Mouse (Mus musculus): ENCODE data around the gene Rtn4.
A peak's percentile ranks its signal among the peaks of the same experiment; 100 is the strongest.
"Not testable (repeated sequence)": the region's sequence is repeated elsewhere in the genome, so short reads cannot be mapped to it uniquely, and the experiment has no call there.

The Rtn4 gene

DNA sequence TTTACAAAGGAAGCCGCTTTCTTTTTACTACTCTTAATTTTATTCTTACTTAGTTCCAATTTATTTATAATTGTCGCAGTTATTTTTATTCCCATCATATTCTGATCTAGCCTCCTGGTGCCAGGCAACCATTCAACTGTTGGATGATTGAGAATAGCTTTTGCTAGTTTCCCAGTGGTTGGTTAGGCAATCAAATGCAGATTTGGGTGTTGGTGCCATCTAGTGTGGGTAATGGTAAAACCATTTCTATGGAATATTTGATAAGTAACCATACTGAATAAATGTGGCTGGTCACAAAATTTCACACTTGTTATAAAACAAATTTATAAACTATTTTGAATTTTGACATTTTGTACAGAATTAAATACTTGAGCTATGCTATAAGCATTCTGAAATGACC lies 22.0 kb downstream of the Rtn4 start:
- peak in 1 of 2 experiments; percentile 30 for DNase-seq

DNA sequence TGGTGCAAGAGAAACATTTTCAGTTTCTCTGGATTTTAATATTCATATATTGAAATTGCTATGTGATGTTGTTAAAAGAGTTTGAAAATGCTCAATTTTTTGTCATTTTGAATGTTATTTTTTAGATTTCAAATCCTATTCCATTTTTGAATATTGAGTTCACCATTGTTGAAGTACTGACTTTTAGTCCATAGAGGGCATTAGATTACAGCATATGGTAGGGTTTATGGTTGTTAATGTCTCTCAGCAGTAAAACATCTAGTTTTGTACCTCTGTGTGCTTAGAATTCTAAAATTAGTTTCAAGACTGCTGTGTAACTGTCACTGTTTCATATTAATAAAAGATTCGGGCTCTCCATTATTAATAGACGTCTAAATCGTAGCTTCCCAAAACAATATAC lies 22.8 kb downstream of the Rtn4 start:
- no peak for DNase-seq

DNA sequence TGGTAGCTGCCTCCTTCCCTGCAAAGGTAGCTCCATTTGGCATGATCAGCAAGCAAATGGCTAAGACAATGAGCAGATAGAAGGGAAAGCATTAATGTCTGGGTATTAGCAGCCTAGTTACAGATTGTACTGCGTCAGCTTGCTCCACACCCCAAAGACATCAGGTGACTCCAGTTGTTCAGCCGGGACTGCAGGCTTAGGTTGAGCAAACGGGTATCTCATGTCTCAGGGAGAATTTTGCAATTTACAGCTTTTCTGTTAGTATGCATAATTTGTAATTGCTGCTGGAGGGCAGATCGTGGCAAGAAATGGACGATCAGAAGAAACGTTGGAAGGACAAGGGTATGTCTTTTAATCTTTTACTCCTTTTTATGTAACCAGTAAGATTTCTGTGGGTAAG lies 25.8 kb downstream of the Rtn4 start:
- DNase-seq, result peak; percentile 18 to 43

GRCm38 (mm10) chr11:29719597-29719996 lies 26.9 kb downstream of the Rtn4 start:
- no peak for DNase-seq

DNA sequence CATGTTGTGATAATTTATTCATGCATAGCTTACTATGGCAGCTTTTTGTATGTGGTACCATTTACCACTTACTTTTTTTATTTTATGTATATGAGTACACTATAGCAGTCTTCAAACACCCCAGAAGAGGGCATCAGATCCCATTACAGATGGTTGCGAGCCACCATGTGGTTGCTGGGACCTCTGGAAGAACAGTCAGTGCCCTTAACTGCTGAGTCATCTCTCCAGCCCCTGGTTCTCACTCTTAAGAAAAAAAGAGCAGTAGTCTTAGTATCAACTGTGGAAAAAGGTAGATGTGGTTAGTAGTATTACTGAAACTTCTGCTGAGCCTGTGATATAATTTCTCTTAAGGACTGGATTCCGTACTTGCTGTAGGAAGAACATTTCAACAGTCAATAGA lies 31.5 kb downstream of the Rtn4 start:
- DNase-seq, result no peak

GRCm38 (mm10) chr11:29725167-29725566 lies 32.4 kb downstream of the Rtn4 start:
- no peak for DNase-seq

GRCm38 (mm10) chr11:29725610-29726009 lies 32.9 kb downstream of the Rtn4 start:
- DNase-seq, result no peak

- no peak for DNase-seq
These were observed 35.2 kb downstream of the Rtn4 start for GRCm38 (mm10) chr11:29727901-29728300.

GRCm38 (mm10) chr11:29739752-29740151 lies 47.0 kb downstream of the Rtn4 start:
- no peak for DNase-seq

GRCm38 (mm10) chr11:29744760-29745430 lies 52.1 kb downstream of the Rtn4 start:
- DNase-seq, result no peak

DNA sequence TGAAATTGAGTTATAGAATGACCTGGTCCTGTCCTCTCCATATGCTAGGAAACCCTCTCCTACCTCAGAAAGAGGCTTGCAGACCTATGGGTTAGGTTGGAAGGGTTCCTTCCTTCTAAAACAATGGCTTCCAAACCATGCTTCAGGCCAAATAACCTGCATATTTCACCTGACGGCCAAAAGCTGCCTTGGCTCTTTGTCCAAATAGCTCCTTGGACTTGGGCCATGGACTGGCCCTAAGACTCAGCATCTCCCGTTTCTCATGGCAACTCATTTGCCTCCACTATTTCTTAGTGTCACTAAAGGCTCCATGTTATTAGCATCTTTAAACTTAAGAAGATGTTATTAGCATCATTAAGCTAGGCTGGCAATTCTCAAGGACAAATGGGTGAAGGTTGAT lies 52.8 kb downstream of the Rtn4 start:
- no peak for DNase-seq

- no peak for DNase-seq
These were observed 53.5 kb downstream of the Rtn4 start for GRCm38 (mm10) chr11:29746203-29746602.

GRCm38 (mm10) chr11:29747365-29747764 lies 54.6 kb downstream of the Rtn4 start:
- DNase-seq, result no peak

GRCm38 (mm10) chr11:29747881-29748280 lies 55.1 kb downstream of the Rtn4 start:
- DNase-seq, result no peak

GRCm38 (mm10) chr11:29748750-29749467 lies 56.2 kb downstream of the Rtn4 start:
- DNase-seq, result no peak

GRCm38 (mm10) chr11:29749468-29749829 lies 56.7 kb downstream of the Rtn4 start:
- DNase-seq, result no peak

DNA sequence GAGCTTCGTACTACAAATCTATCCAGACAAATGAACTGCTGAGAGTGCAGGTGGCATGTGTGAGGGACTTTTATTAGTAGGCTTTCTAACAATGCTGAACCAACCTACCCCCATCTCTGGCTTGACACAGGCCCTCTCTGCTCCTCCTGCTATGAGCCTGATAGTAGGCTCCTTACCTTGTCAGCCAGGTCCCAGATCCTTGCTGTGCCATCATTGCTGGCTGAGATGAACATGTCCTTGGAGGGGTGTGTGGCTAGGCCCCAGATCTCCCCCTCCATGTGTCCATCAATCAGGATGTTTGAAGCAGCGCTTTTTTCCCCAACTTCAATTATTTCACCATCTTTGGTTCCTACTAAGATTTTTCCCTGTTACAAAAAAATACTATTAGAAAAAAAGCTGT lies 58.3 kb downstream of the Rtn4 start:
- DNase-seq, result no peak

- no peak for DNase-seq
These were observed 59.2 kb downstream of the Rtn4 start for GRCm38 (mm10) chr11:29751648-29752611.

DNA sequence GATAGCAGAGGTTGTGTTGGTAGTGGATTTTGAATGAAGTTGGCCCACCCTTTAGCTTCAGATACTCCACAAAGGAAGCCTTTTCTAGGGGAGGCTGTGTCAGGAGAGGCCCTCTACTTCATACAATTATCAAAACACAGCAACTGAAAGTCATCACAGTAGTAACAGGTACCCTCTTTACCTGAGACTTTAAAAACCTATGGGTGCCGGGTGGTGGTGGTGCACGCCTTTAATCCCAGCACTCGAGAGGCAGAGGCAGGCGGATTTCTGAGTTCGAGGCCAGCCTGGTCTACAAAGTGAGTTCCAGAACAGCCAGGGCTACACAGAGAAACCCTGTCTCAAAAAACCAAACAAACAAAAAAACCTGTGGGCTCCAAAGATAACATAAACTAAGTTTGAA lies 63.3 kb downstream of the Rtn4 start:
- not testable (repeated sequence) for DNase-seq

DNA sequence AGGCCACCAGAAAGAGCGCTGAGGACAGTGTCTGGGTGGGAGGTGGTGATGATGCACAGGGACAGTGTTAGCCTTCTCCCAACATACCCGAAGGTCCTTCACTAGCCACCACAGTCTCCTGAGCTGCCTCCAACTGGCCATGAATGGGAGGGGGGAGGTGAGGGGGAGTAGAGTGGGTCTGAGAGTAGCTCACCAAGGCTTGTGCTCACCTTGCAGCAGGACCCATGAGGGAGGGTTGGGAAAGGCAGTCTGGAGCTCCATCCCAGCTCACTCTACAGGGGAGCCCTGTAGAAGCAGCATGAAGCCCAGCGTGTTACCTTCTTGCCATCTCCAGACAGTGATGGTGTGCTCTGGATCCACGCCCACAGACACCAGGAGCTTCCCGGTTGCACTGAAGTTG lies 65.9 kb downstream of the Rtn4 start:
- no peak for DNase-seq

DNA sequence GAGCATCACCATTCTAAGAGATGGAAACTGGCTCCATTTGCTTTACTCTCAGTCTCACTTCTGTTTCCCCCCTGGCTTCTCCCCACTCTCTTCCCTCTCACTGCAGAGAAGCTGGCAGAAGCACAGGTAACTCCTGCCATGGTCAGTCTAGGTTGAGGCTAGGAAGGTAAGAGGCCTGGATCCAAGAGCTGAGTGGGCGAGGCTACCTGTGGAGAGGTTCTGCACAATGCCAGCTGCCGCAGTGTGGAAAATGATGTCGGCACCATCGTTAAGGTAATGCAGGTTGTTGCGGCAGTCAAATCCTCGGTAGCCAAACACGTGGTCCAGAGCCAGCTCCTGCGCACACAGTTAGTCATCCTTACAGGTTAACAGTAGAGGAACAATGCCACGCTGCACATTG lies 68.6 kb downstream of the Rtn4 start:
- DNase-seq, result no peak

GRCm38 (mm10) chr11:29762768-29763167 lies 70.0 kb downstream of the Rtn4 start:
- DNase-seq, result no peak

- no peak for DNase-seq
These were observed 72.3 kb downstream of the Rtn4 start for GRCm38 (mm10) chr11:29765063-29765462.
